Mouse (Mus musculus) bone marrow macrophage, adult 2 months (primary cell): Measurements from ENCODE around the gene Samd1.

Experiments used
- CTCF ChIP-seq: IDR thresholded peaks from 2 replicates; pipeline ENCODE4 v1.5.1; 2012; ENCODE audit warnings: low read depth, mild to moderate bottlenecking, low read length, moderate library complexity
- POLR2A ChIP-seq: IDR thresholded peaks from 2 replicates; pipeline ENCODE4 v1.6.1; 2012; ENCODE audit warnings: mild to moderate bottlenecking, low read depth, low read length, borderline replicate concordance

- no peak for TF ChIP-seq CTCF
- TF ChIP-seq POLR2A: no peak
These were observed 33.3 kb upstream of the Samd1 start for GRCm38 (mm10) chr8:83964015-83964765.
